Mouse (Mus musculus): ENCODE data around the gene Prdm1.

GRCm38 (mm10) chr10:44447001-44447400 lies 81.3 kb downstream of the Prdm1 start:
- TF ChIP-seq CTCF (IDR thresholded peaks at IDR 0.05) (no peak), POLR2A (IDR thresholded peaks at IDR 0.05; ENCODE audit: insufficient read depth, low read depth, low read length) (no peak), EP300 (IDR thresholded peaks at IDR 0.05; ENCODE audit: insufficient read depth, low read depth, low read length) (no peak)
